Mouse (Mus musculus) cerebellum, postnatal 10 days (tissue): ENCODE data around the gene Acvr1.
A peak's percentile ranks its signal among the peaks of the same experiment; 100 is the strongest.

ENCODE experiments used
- DNase-seq, 2 experiments: peaks; one replicate each; pipeline ENCODE4 v3.0.0; 2021; ENCODE audit warnings: mixed read lengths in 2 of 2

The Acvr1 gene

DNA sequence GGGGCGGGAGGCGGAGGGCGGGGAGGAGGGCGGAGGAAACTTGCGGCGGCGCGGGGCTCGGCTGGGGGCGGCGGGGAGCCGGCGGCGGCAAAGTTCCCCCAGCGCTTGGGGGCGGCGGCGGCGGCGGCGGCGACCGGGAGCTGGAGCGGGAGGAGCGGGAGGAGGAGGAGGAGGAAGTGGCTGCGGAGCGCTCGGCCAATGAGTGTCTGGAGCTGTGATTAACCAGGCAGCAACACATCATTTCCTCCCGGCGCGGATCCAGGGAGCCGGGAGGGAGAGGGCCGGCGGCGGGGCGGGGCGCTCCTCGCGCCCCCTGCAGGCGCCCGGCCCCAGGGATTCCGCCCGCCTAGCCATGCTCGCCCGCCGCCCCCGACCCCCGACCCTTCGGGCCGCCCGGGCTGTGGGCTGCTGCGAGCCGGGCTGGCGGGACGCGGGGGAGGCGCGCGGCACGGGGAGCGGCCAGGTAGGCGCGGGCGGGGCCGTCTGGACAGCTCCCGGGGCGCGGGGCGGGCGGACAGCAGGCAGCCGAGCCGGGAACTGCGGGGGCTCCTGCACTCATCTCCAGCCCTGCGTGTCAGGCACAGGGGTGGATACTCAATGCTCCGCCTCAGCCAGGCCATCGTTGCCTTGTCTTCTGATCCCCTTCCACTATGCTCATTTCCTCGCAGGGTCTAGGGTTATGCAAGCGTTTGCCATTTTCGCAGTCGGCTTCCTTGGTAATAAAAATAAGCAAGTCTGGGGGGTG lies at the start of gene Acvr1, which contains the start of gene Upp2:
Acvr1 (minus strand) TSS at position 92 of the 745 bp plus-strand sequence.
Upp2 (plus strand) TSS at position 233 of the 745 bp plus-strand sequence.
- peak; percentile 93 to 95 for DNase-seq

- DNase-seq = peak; percentile 29 to 51
Measured at GRCm38 (mm10) chr2:58615766-58616165, 48.8 kb upstream of the Acvr1 start.

GRCm38 (mm10) chr2:58614851-58615250 lies 47.9 kb upstream of the Acvr1 start:
- no peak for DNase-seq

DNA sequence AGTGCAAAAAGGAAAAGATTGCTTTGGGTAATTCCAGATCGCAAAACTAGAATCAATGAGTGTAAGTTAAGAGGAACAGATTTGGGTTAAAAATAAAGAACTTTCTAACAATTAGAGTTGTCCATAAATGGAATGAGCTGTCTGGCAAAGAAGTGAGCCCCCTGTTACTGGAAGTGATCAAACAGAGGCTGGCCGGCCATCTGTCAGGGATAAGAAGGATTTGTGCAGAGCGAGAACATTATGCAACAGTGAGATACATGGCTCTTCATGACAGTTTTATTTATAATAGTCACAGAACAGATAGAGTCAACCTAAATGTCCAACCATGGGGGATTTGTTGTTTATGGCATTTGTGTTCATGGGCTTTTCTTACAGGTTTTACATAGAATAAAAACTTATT lies 46.8 kb upstream of the Acvr1 start:
- DNase-seq = peak; percentile 24 to 42

GRCm38 (mm10) chr2:58604791-58605190 lies 37.8 kb upstream of the Acvr1 start:
- DNase-seq = no peak

DNA sequence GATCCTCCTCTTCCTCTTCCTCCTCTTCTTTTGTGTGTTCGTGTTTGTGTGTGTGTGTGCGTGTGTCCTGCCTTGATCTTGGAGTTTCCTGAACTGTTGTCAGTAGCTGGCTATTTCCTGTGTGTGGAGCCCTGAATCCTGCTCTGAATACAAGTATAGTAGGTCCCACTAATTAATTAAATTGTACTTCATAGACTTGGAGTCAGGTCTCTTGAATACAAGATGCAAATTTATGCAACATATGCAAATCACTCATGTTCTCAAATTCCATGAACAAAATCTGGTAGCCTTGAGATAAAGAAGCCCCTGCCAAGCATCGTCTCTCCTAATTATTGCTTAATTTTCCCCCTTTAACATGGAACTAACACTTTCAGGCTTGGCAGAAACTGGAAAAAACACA lies 36.4 kb upstream of the Acvr1 start:
- DNase-seq = no peak

DNA sequence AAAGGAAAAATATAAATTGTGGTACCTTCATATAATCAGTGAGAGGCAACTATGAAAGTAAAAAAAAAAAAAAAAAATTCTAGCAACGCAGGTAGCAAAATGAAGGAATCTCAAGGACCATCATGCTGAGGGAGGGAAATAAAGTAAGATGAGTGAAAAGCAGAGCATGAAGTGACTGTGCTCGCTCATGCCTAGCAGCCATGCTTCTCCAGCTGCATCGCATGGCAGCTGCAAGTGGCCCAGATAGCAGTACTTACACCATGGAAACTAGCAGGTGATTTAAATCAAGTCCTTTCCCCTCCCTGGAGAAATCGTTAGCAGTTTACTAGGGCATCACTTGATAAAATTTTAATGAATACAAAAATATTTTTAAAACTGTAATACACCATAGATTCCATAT lies 34.4 kb upstream of the Acvr1 start:
- no peak for DNase-seq

GRCm38 (mm10) chr2:58599639-58600038 lies 32.7 kb upstream of the Acvr1 start:
- DNase-seq = no peak

- peak; percentile 55 to 57 for DNase-seq
Measured at GRCm38 (mm10) chr2:58597556-58597955, 30.6 kb upstream of the Acvr1 start.

DNA sequence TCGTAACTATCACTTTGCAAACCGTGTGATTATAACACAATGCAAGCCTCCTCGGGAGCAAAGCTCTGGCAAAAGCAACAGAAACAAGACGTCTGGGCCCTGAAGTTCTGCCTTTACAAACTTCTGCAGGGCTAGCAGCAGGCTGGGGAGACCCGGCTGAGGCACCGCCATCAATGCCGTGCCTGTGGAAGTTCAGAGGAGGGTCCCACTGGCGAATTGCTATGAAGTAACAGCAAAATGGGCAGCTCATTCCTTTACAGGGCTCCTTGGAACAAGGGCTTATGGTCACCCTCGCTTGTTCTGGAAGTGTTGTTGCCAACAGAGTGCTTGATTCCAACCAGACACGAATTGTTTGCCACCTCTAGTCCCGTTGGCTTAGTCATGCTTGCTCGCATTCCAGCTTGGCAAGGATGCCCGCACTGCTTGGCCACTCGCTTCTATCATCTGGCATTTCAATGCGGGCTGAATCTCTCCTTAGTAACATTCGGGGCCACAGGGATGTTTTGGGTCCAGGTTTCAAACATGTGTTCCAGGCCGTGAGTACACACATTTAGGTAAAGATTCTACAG lies 29.9 kb upstream of the Acvr1 start:
- DNase-seq = peak; percentile 90 to 93

DNA sequence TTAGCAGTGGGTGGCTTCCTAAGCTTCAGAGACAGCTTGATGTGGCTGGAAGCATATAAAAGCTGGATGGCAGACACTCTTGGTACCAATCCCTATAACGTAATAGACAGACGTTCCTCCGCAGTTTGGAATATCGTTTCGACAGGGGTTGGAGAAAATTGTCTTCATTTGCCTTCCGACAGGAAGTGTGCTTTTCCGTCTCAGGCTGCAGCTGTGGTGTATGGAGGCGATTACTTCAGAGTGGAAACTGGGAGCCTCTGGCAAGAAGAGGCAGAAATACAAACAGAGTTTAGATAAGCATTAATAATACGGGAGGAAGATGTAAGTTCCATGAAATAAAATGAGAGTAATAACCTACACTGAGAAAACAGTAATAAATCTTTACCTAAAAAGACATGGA lies 28.4 kb upstream of the Acvr1 start:
- DNase-seq = no peak

DNA sequence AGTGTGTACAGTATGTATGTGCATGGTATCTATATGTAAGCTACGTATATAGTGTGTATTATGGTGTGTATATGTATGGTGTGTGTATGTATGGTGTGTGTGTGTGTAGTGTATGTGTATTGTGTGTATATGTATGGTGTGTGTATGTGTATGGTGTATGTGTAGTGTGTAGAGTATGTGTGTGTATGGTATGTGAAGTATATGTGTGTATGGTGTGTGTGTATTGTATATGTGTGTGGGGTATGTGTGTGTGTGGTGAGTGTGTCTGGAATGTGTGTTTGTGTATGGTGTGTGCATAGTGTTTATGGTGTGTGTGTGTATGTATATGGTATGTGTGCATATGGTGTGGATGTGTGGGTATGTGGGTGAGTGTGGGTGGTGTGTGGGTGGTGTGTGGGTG lies 23.1 kb upstream of the Acvr1 start:
- no peak for DNase-seq

GRCm38 (mm10) chr2:58589637-58590036 lies 22.7 kb upstream of the Acvr1 start:
- DNase-seq = no peak

DNA sequence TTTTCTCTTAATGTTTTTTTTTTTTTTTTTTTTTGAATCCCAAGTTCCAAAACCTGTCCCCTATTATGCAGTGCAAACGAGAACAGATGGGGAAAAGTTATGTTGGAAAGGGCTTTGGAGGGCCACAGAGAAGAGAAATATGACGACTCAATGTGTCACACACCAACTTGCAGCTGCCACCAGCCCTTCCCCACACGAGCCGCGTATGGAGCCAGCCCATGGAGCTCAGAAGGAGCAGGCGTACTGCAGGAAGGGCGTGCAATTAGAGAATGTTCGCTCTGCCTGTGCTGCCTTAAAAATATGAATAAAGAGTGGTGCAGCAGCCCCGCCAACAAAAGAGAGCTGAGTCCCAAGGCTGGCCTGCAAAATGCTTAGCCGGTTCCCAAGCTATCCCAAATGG lies 19.4 kb upstream of the Acvr1 start:
- DNase-seq = peak in 1 of 2 experiments; percentile 20

- no peak for DNase-seq
Measured at GRCm38 (mm10) chr2:58574167-58574566, 7.2 kb upstream of the Acvr1 start.

DNA sequence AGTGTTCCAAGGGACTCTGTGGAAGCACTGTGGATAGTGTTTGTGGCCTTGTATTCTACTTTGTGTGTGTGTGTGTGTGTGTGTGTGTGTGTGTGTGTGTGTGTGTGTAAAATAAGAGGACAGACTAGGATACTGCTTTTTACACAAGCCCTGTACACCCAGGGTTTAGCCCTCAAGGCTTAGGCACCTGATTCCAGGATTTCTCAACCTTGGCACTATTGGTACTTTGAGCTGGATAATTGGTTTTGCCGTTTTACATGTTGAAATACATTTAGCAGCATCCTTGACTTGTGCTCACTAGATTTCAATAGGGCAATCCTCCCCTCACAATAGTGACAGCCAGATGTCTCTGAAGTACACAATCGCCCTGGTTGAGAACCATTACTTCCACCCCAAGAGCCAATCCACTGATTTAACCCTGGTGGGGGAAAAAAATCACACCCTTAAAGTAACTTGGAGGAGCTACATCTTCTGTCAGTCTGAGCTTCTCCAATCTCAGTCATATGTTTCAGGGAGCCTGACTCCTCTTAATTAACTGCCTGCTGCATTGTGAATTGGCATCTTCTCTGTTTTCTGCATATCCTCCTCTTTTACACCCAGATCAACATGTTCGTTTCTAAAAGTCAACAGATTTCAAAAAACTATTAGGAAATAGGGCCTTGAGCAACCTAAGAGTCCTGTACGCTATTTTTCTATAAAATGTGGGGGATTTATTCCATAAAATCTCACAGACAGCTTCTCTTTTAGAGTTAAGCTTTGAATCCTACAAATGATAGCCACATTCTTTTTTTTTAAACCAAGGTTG lies 2.1 kb upstream of the Acvr1 start:
- DNase-seq = peak in 1 of 2 experiments; percentile 28

DNA sequence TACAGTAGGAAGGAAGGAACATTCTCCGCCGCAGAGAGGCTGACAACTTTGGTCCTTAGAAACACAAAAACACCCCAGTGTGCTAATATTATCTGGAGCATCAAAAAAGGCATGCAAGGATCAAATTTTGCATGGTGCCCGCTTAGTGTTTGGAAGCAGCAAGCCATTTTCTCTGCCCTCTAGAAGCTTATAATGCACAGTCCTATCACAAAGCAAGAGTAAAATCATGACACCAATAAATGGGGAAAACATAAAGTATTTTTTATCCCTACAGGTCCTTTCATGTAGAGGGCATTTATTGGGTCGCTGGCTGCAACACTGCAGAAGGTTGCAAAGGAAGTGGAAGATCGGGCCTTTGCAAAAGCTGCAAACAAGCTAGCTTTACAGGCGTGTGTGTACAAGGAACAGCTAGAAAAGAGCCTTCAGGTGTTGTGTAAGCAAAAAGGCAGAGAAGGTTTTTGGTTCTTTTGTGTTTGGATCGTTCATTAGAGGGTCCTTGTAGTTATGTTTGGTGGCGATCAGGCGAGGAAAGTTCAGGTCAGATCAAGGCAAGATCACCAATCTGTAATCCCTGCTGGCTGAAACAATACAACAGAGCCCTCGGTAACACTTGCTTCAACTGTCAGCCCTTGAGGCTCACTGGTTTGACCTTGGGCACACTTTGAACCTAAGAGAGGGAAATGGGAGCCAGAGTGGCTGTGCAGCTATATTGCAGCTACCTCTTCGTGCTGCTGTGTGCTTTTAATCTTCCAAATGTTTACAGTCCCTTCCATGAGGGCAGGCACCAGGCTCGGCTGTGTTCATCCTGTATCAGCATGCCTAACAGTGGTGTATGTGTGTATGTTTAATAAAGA lies 1.1 kb upstream of the Acvr1 start:
- peak in 1 of 2 experiments; percentile 49 for DNase-seq

GRCm38 (mm10) chr2:58566410-58567065 lies 419 bp downstream of the Acvr1 start:
- peak; percentile 76 to 78 for DNase-seq

- peak; percentile 45 to 48 for DNase-seq
Measured at GRCm38 (mm10) chr2:58566049-58566409, 928 bp downstream of the Acvr1 start.

- DNase-seq = peak; percentile 80 to 89
Measured at GRCm38 (mm10) chr2:58565267-58565666, 1.7 kb downstream of the Acvr1 start.

DNA sequence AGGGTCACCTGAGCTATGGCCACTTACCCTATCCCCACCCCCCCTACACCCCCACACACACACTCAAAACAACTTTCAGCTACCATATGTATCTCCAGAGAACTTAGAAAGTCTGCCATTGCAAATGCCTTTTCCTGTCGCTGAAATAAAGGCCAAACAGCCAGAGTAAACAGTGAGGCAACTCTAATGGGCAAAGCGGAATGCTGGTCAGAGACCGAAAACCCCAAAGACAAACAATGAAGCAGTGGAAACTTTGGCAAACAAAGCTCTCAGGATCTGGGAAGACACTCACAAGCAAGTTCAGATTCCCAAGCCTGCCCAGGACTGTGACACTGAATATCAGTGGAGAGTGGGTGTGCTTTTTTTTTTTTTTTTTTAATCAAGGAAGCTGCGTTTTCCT lies 4.8 kb downstream of the Acvr1 start:
- no peak for DNase-seq
